Mouse (Mus musculus) large intestine, adult 2 months (tissue): ENCODE measurements around the gene Degs2. TPM values are rescaled to one million over a fixed set of nuclear protein-coding genes. Genes with fewer than 3 reads are reported as not detected.

Experiments used
- polyA plus RNA-seq: library from polyadenylated mRNA; depleted of rRNA; stranded (reverse); fragments of >200 nt; gene quantifications from 2 replicates; pipeline ENCODE4 v1.2.3, GENCODE M21; 2012; rRNA removed

Degs2 gene
- polyA plus RNA-seq, 1 experiment: 341 TPM

Other genes with a start within 250 kb of the Degs2 start
- gene Evl, start 147.6 kb downstream of the Degs2 start, polyA plus RNA-seq: 26.9 and 27.2 TPM in 2 replicates
- 9.3 and 11.9 TPM in 2 replicates for gene Yy1, start 90.7 kb upstream of the Degs2 start, polyA plus RNA-seq
- gene Slc25a29, start 133.6 kb upstream of the Degs2 start, polyA plus RNA-seq: 4.0 and 6.5 TPM in 2 replicates
- gene Slc25a47, start 133.7 kb upstream of the Degs2 start, polyA plus RNA-seq: 7.7 and 8.0 TPM in 2 replicates
- gene Wdr25, start 191.3 kb upstream of the Degs2 start, polyA plus RNA-seq: 5.5 and 9.4 TPM in 2 replicates
- 123 and 126 TPM in 2 replicates for gene Wars, start 191.9 kb upstream of the Degs2 start, polyA plus RNA-seq